Mouse (Mus musculus) thymus, adult 2 months (tissue): Measurements from ENCODE around the gene Calcoco2.

Experiments used
- CTCF ChIP-seq: fragments of 200-500 bp; IDR thresholded peaks from 2 replicates; pipeline ENCODE4 v1.5.1; 2012; ENCODE audit warnings: mild to moderate bottlenecking, control low read depth, low read length, moderate library complexity, borderline replicate concordance; ENCODE audit not compliant: control insufficient read depth, poor library complexity, insufficient read depth; ENCODE audit errors: extremely low read depth
- POLR2A ChIP-seq: fragments of 200-500 bp; IDR thresholded peaks from 2 replicates; pipeline ENCODE4 v1.6.1; 2012; ENCODE audit warnings: mild to moderate bottlenecking, low read length, control low read depth, moderate library complexity; ENCODE audit not compliant: control insufficient read depth, poor library complexity, insufficient read depth; ENCODE audit errors: extremely low read depth

DNA sequence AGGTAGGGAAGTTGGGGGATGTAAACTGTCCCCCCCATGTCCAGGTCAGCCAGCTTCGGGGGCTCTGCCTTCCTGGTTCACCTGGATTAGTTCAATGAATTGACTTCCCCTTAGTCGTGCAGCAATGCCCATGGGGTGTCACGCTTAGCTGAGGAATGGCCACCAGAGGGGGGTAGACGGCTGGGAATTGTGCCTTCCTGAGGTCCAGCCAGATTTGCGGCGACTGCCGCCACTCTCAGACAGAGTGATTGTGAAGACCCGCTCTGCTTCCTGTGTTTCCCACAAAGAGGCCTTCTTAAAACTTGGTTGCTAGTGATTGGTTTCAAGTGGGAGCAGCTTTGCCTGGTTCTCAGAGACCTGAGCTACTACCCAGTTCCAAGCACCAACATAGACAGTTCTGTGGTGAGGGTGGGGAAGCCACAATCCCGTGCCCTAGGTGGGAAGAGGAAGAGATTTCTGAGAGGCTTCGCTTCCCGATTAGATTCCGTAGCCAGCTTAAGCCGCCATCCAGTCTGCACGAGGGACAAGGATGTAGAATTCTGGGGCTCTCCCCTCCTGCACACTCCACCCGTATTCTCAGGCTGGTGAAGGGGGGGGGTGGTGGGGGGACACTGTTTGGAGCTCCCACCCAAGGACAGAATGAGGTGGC, 34.0 kb upstream of the Calcoco2 start:
- TF ChIP-seq CTCF (0 out of 2 replicates have a peak, but pooled peaks have one; percentile 22), POLR2A (no peak)
